Mouse (Mus musculus) midbrain, embryonic 16.5 days (tissue): ENCODE measurements at regions not wholly inside any gene's neighbourhood (a gene's known extent, or its start where the extent isn't known, plus 50 kb on each side); places are given as distances from the start of the nearest gene placed in this dataset.
A peak's percentile ranks its signal among the peaks of the same experiment; 100 is the strongest.

ENCODE experiments used
- ATAC-seq: fragments of 200-750 bp; cut with Nextera tagmentation; 2 replicates; pipeline ENCODE4 v1.8.0; 2017; ENCODE audit warnings: moderate TSS enrichment
- H3K27ac ChIP-seq: fragments of 300-500 bp; sonication (generic); 2 replicates; pipeline ENCODE4 v1.5.1; 2014; ENCODE audit warnings: mild to moderate bottlenecking, low read length, mixed read lengths
- H3K27me3 ChIP-seq: fragments of 300-500 bp; sonication (generic); 2 replicates; pipeline ENCODE4 v1.6.1; 2014; ENCODE audit warnings: low read depth, low read length, mixed read lengths; ENCODE audit not compliant: control insufficient read depth, insufficient read depth
- H3K36me3 ChIP-seq: fragments of 300-500 bp; sonication (generic); 2 replicates; pipeline ENCODE4 v1.6.1; 2014; ENCODE audit warnings: mild to moderate bottlenecking, low read length, moderate library complexity, mixed read lengths; ENCODE audit not compliant: control insufficient read depth, insufficient read depth
- H3K4me1 ChIP-seq: fragments of 300-500 bp; sonication (generic); 2 replicates; pipeline ENCODE4 v1.6.1; 2014; ENCODE audit warnings: mild to moderate bottlenecking, low read length, mixed read lengths; ENCODE audit not compliant: control insufficient read depth, insufficient read depth
- H3K4me2 ChIP-seq: fragments of 300-500 bp; sonication (generic); 2 replicates; pipeline ENCODE4 v1.6.1; 2014; ENCODE audit warnings: mild to moderate bottlenecking, low read length, mixed read lengths
- H3K4me3 ChIP-seq: fragments of 300-500 bp; sonication (generic); 2 replicates; pipeline ENCODE4 v1.5.1; 2014; ENCODE audit warnings: low read depth, mild to moderate bottlenecking, low read length, moderate library complexity, mixed read lengths
- H3K9ac ChIP-seq: fragments of 300-500 bp; sonication (generic); 2 replicates; pipeline ENCODE4 v1.6.1; 2014; ENCODE audit warnings: low read depth, low read length, mixed read lengths
- H3K9me3 ChIP-seq: fragments of 300-500 bp; sonication (generic); replicated peaks from 2 replicates; pipeline ENCODE4 v1.6.1; 2014; ENCODE audit warnings: mild to moderate bottlenecking, low read length, mixed read lengths; ENCODE audit not compliant: control insufficient read depth, poor library complexity, severe bottlenecking
- WGBS: fragments of 180-500 bp; shearing (Covaris S2); extraction: QIAGEN DNeasy Blood & Tissue Kit; methylation state at CpG from one replicate; pipeline ENCODE4 v1.1.7; 2014; 5-methylcytosine and 5-hydroxymethylcytosine counted together

DNA sequence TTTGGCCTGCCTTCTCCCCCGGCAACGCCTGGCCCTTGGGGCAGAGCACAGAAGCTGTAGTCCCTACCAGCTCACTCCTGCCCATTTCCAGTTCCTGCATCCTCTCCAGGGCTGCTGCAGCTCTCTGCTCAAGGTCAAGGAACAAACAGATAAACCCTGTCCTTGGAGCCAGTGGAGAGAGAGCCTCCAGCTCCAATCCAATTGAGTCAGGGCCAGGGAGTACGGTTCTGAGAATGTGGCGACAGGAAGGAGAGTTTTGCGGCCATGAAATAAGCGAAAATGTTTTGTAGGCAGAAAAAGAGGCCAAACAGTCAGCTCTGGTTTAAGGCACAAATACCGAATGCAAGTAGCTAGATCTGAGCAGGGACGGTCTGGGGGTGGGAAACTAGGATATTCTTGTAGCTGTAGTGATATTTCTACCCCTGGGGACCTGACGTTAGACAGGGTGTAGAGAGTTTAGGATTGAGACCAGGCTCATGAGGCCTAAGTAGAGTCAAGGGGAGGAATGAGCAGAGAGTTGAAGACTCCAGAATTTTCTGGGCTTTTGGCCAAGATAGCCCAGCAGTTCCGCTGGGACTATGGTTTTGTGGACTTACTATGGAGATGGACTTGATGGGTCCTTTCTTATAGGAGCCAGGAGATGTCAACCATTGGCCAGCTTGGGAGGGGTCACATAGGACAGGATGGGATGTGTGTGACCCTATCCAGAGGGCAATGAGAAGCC is 90.5 kb downstream of the Cstad start:
- Histone ChIP-seq H3K4me1 (peaks cover 23% of the 10 kb centered on the region), H3K4me2 (no peak overlapping the region), H3K4me3 (no peak overlapping the region), H3K9ac (peak overlapping the region; percentile 45), H3K9me3 (no peaks in the 10 kb centered on the region), H3K27me3 (no peaks in the 10 kb centered on the region), H3K27ac (peak overlapping the region; percentile 39; the same call in 1 of the 2 replicates), H3K36me3 (no peaks in the 10 kb centered on the region)
- no peak for ATAC-seq
- 72% methylated on average over 10 of the region's 10 CpGs for WGBS

DNA sequence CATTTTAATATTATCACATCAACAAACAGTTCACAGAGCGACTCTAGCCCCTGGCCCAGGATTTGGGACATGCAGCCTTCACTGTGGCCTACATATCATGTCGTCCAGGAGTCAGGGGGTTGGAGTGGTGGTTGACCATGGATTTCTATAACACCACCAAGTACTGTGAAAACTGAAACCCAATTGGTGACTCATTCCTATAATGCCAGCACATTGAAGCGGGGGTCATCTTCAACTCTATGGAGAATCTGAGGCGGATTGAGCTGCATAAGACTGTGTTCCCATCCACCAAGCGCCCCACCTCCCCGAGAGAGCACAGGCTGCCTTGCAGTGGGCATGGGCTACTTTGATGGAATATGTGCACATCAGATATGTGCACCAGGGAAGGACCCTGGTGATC is 89.6 kb downstream of the Cstad start:
- ATAC-seq = no peak
- 88% methylated on average over 6 of the region's 6 CpGs for WGBS
- no peak overlapping the region for H3K4me2 ChIP-seq
- H3K27ac ChIP-seq = no peak overlapping the region
- H3K4me1 ChIP-seq = peaks cover 23% of the 10 kb centered on the region
- H3K9ac ChIP-seq = no peak overlapping the region
- H3K27me3 ChIP-seq = no peaks in the 10 kb centered on the region
- H3K4me3 ChIP-seq = no peak overlapping the region
- no peaks in the 10 kb centered on the region for H3K9me3 ChIP-seq
- no peaks in the 10 kb centered on the region for H3K36me3 ChIP-seq

DNA sequence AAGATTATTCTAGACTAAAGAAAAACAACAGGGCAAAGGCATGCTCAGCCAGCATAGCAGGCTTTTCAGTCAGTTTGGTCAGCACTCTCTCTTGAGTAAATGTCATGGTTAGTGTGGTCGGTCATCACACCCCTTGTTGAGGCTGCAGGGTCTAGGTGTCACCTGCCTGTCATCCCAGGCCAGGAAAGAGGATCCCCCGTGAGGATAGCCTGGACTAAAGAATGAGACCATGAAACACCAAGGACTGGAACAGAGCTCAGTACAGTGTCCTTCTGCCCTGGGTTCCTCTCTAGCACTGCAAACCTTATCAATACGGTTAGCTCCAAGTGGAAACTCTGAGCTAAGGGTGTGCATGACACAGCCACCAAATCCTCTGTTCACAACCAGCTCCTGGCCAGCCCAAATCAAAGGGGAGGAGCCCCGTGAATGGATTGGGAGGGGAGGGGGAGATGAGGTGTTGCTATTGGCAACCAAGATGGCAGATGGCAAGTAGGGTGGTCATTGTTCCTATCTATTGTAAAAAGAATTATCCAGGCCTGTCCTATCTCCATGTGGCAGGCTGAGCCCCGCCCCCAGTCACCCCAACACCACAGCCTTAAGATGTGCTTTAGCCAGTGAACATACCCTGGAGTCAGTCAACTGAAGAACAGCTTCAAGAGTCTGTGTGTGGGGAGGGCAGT is 87.4 kb downstream of the Cstad start:
- H3K27ac ChIP-seq = peak overlapping the region; percentile 50; the same call in 1 of the 2 replicates
- ATAC-seq = no peak
- no peak overlapping the region for H3K4me2 ChIP-seq
- no peaks in the 10 kb centered on the region for H3K27me3 ChIP-seq
- no peak overlapping the region for H3K9ac ChIP-seq
- H3K4me1 ChIP-seq = peaks cover 28% of the 10 kb centered on the region
- no peaks in the 10 kb centered on the region for H3K36me3 ChIP-seq
- H3K4me3 ChIP-seq = no peak overlapping the region
- 24% methylated on average over 5 of the region's 5 CpGs for WGBS
- H3K9me3 ChIP-seq = no peaks in the 10 kb centered on the region

DNA sequence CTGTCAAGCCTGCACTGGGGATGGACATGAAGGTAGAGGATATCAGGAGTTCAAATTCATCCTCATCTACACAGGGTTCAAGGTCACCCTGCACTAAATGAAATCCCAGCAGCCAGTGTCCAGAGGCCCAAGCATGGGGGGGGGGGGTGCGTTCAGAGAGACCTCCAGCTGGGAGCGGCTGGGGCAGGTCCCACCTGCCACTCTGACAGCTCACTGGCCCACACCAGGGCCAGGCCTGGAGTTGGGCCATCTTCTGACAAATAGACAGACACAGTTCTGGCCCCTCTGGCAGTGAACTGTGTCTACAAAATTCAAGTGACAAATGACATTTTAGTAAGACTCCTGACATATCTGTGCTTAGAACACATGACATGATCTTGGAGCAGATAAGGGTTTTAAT is 86.8 kb downstream of the Cstad start:
- 44% methylated on average over 2 of the region's 2 CpGs for WGBS
- Histone ChIP-seq H3K4me1 (peaks cover 26% of the 10 kb centered on the region), H3K27ac (no peak overlapping the region), H3K36me3 (no peaks in the 10 kb centered on the region), H3K27me3 (no peaks in the 10 kb centered on the region), H3K4me3 (no peak overlapping the region), H3K9ac (no peak overlapping the region), H3K4me2 (no peak overlapping the region), H3K9me3 (no peaks in the 10 kb centered on the region)
- no peak for ATAC-seq

DNA sequence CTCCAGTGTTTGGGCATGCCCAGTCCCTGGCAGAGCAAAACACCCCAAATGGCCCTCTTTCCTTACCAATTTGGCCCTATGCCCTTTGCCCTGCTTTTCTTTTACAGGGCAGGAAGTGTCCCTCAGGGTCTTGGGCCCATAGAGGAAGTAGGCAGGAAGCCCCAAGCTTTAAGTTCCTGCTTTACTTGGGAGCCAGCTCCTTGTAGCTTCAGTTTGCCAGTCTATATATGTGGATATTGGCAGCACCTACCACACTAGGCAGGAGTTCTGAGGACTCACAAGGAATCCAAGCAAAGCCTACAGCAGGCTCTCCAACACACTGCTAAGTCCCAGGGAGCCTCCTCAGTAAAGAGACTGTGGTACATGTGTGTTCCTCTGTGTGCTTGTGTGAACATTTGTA is 84.2 kb downstream of the Cstad start:
- H3K27ac ChIP-seq = peak overlapping the region; percentile 69; the same call in 1 of the 2 replicates
- H3K27me3 ChIP-seq = no peaks in the 10 kb centered on the region
- H3K9me3 ChIP-seq = no peaks in the 10 kb centered on the region
- H3K4me1 ChIP-seq = peaks cover 24% of the 10 kb centered on the region
- no peak for ATAC-seq
- no peak overlapping the region for H3K4me3 ChIP-seq
- H3K9ac ChIP-seq = no peak overlapping the region
- H3K4me2 ChIP-seq = no peak overlapping the region
- no peaks in the 10 kb centered on the region for H3K36me3 ChIP-seq

DNA sequence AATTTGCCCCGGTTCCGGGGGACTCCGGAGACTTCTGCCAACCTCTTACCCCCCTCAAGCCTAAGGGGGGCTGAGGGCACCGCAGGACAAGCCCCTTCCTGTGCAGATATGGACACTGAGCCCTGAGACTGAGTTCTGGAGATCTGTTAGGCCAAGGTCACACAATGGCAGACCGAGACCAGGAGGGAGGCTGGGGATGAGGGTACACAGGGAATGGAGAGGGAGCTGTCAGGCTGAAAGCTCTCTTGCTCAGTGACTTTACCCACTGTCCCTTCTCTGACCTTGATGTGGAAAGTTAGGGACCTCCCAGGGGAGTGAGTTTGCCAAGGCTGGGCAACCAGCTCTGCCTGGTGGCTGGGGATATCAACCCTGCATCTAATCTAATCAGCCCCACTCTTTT is 82.7 kb downstream of the Cstad start:
- Histone ChIP-seq H3K4me1 (peaks cover 24% of the 10 kb centered on the region), H3K36me3 (no peaks in the 10 kb centered on the region), H3K9me3 (no peaks in the 10 kb centered on the region), H3K9ac (peak overlapping the region; percentile 80), H3K27me3 (no peaks in the 10 kb centered on the region), H3K4me3 (peak overlapping the region; percentile 27), H3K4me2 (peak overlapping the region; percentile 62), H3K27ac (peak overlapping the region; percentile 98)
- 11% methylated on average over 5 of the region's 5 CpGs for WGBS
- ATAC-seq = peak; percentile 33

DNA sequence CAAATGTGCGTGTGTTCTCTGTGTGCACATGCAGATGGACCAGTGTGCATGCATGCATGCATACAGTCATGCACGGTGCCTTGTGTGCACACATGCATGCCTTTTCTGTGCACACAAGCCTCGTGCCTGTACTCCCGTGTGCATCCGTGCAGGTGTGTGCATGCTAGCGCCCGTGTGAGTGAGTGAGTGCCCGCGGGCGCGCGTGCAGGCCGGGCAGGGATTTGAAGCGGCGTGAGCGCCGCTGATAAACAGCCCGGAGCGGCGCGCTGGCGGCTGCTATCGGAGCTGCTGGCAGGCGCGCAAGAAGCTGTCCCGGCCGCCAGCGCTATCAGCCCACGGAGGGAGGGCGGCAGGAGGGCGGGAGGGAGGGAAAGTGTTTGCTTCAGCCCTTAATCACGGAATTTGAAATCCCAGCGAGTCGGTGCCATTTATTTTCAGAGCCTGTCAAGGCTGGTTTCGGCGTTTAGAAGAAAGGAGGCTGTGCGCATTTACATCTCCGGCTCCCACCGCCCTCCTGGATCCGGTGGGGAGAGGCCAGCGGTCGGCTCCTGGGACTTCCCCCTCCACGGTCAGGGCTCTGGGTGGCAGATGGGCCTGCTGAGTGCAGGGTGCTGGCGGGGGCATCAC is 82.1 kb downstream of the Cstad start:
- peak; percentile 82 for ATAC-seq
- Histone ChIP-seq H3K9ac (peak overlapping the region; percentile 80), H3K9me3 (no peaks in the 10 kb centered on the region), H3K4me2 (peak overlapping the region; percentile 62), H3K4me3 (peak overlapping the region; percentile 27), H3K27ac (peak overlapping the region; percentile 98), H3K4me1 (peaks cover 24% of the 10 kb centered on the region), H3K27me3 (no peaks in the 10 kb centered on the region), H3K36me3 (no peaks in the 10 kb centered on the region)
- WGBS = under 1% methylated on average over 42 of the region's 44 CpGs

DNA sequence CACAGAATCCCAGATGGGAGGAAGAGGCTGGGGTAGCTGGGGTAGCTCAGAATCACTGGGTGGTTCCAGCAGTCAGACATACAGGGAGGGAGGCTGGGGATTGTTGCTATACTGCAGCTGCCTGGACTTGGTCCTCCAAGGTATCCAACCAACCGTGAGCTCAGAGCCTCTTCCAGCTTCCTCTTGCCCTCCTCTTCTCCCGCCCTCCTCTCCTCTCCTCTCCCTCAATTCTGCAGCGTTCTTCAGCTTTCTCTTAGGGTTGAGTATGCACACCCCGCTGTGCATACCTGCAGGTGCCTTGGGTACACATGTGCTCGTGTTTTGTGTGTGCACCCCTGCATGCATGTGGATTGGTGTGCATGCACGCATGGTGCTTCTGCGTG is 81.6 kb downstream of the Cstad start:
- Histone ChIP-seq H3K4me3 (peak overlapping the region; percentile 27), H3K9me3 (no peaks in the 10 kb centered on the region), H3K4me2 (peak overlapping the region; percentile 62), H3K9ac (peak overlapping the region; percentile 80), H3K36me3 (no peaks in the 10 kb centered on the region), H3K4me1 (peaks cover 24% of the 10 kb centered on the region), H3K27me3 (no peaks in the 10 kb centered on the region), H3K27ac (peak overlapping the region; percentile 98)
- WGBS = 9% methylated on average over 7 of the region's 7 CpGs
- ATAC-seq = peak; percentile 46

DNA sequence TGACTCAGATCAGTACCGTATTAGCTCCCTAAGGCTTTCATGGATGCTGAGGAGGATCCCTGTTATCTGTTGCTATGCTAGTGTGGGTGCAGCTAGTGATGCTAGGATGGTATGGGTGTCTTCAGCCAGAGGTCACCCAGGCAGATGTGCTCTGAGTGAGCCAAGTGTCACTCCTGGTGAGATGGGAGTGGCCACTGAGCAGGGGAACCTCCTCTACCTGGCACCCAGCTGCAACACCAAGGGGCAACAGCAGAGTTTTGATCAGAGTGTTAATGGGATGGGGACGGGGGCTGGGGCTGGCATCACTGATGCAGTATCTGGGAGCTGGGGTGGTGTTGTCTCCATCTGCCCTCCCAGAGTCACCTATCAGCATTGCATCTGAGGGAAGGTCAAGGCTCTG is 81.0 kb downstream of the Cstad start:
- Histone ChIP-seq H3K4me1 (peaks cover 24% of the 10 kb centered on the region), H3K4me3 (no peak overlapping the region), H3K27ac (peak overlapping the region; percentile 98), H3K9me3 (no peaks in the 10 kb centered on the region), H3K9ac (peak overlapping the region; percentile 80; the same call in 1 of the 2 replicates), H3K36me3 (no peaks in the 10 kb centered on the region), H3K4me2 (no peak overlapping the region), H3K27me3 (no peaks in the 10 kb centered on the region)
- 82% methylated on average over 2 of the region's 2 CpGs for WGBS
- ATAC-seq = peak; percentile 15; the same call in 1 of the 2 replicates
